16 mouse cellular contexts compared by ENCODE assay signal in the genomic region with DNA sequence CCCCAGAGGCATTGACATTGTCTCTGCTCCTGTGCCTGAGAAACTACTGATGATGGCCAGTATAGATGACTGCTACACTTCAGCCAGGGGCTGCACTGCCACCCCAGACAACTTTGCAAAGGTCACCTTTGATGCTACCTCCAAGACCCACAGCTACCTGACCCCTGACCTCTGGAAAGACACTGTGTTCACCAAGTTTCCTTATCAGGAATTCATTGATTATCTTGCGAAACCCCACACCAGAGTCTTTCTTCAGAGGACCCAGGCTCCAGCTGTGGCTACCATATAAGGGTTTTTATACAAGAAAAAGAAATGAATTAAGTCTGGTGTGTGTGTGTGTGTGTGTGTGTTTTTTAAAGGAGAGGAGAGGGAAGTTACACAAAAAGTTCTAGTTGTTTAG.
"Had no signal": no experiment of that assay in that cellular context is flagged by ENCODE, and none has a peak within 500 bp of the region (broad histone marks: within the 10 kb centered on the region; RNA-seq: fewer than 3 reads in every experiment).

No protein-coding gene starts in this region.

- H3K4me2 ChIP-seq: neural tube, embryonic 13.5 days; neural tube, embryonic 15.5 days; stomach, embryonic 15.5 days had no signal

- H3K9ac ChIP-seq: neural tube, embryonic 13.5 days; neural tube, embryonic 15.5 days; stomach, embryonic 15.5 days had no signal

- H3K4me3 ChIP-seq: neural tube, embryonic 13.5 days; neural tube, embryonic 15.5 days; stomach, embryonic 15.5 days had no signal

- H3K27me3 ChIP-seq: neural tube, embryonic 13.5 days; neural tube, embryonic 15.5 days; stomach, embryonic 15.5 days had no signal

- H3K9me3 ChIP-seq: neural tube, embryonic 13.5 days; neural tube, embryonic 15.5 days; stomach, embryonic 15.5 days had no signal

- H3K4me1 ChIP-seq: neural tube, embryonic 13.5 days; neural tube, embryonic 15.5 days; stomach, embryonic 15.5 days had no signal

- H3K36me3 ChIP-seq: neural tube, embryonic 13.5 days; neural tube, embryonic 15.5 days; stomach, embryonic 15.5 days had no signal

- DNase-seq: retina, postnatal 1 day; right cerebral cortex, adult 18-20 months; right cerebral cortex, postnatal 14 days; right cerebral cortex, postnatal 25 days; right cerebral cortex, postnatal 4 days; spleen, adult 18-20 months; thymus, adult 18-20 months; thymus, adult 2 months; thymus, postnatal 14 days; thymus, postnatal 25 days; thymus, postnatal 36 days; thymus, postnatal 4 days had no signal

- H3K27ac ChIP-seq: neural tube, embryonic 13.5 days; neural tube, embryonic 15.5 days; stomach, embryonic 15.5 days; stomach, postnatal 0 days had no signal
